Mouse (Mus musculus): ENCODE measurements around the gene Tom1l2.

The Tom1l2 gene

DNA sequence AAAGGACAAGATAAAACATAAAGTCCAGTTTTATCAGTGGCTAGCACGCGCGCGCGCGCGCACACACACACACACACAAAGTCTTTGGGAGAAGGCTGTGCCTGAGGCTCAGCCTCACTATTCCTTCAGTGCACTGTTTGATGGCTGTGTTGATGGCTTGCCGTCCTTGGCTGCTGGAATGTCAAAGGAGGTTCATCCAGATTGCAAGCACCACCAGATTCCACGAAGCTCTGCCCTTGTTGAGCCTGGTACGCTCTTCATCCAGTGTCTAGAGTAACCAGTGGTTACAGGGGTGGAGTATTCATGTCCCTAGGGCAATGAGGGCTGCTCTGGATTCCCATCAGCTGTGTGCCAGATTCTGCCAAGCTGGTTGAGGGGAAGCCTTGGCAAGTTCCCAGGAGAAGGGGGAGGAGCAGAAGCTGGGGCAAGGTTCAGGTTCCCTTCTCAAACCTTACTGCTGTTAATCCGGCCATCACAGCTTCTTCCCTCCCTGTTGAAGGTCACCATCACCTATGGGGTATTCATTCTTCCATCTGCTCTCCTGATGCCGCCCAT lies 170.5 kb downstream of the Tom1l2 start:
- in situ Hi-C loops (cut with MboI, MseI), result no loop called here

DNA sequence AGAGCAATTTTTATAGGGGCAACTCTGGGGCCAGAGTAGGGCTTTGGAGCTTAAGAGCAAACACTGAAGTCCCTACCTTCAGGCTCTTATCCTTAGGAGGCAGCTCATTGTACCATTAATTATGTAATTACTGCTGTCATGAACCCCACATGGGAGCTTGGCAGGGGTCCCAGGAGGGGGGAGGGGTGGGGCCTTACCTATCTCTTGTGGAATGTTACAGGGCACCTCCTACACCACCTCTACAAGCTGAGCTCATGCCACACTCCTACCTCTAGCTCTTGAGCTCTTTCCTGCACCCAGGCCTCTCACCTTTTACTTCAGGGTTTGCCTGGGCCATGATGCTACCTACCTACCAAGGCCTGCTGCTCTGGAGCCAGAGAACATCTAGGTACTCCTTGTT lies 174.2 kb downstream of the Tom1l2 start:
- in situ Hi-C loops (cut with MboI, MseI), result no loop called here

DNA sequence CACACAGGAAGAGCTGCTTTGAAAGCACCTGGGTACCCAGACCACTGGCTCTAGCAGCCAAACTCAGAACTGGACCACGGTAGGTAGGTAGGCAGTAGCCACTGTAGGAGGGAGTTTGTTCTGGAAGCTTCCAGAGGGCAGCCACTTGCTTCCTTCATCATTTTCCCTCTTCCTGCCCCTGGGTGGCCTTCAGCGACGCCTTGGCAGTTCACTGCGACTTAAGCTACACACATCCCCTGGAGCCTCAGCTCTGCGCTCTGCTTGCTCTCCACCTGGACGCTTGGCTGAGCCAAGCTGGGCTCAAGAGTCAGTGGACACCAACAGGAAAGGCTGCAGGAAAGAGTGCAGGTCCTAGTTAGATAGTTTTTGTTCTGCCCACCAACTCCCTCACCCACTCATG lies 174.7 kb downstream of the Tom1l2 start:
- in situ Hi-C loops (cut with MboI, MseI), result no loop called here

DNA sequence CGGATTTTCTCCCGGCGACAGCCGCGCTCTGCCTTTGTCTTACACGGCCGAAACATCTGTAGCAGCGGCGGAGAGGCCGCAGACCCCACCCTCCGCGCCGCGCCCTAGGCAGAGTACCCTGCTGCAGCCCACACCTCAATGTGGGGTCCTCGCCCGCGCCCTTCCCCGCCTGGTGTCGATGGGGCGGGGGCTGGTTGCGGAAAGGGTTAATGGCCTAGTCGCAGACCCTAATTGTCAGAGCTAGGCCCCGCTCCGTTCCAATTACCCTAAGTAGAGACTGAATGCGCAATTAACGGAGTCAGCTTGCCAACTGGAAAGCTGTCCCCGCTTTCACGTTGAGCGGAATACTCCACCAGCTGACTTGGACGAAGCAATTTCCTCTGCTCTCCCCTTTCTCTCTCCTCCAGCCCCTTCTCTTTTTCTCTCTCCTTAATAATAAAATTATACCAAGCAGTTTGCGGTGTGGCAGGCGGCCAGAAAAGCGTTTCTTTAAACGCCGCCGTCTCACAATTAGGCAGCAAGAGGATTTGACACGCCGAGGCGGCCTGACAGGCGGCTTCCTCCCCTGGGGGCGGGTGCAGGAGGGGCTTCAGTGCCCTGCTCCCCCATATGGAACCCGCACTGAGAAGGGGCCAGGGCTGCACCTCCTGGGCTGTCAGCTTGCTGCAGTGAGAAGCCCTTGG lies 175.6 kb downstream of the Tom1l2 start:
- in situ Hi-C loops (cut with MboI, MseI), result no loop called here
